Mouse (Mus musculus): ENCODE measurements at regions not wholly inside any gene's neighbourhood (a gene's known extent, or its start where the extent isn't known, plus 50 kb on each side); places are given as distances from the start of the nearest gene placed in this dataset. TPM values are rescaled to one million over a fixed set of nuclear protein-coding genes. Genes with fewer than 3 reads are reported as not detected.

DNA sequence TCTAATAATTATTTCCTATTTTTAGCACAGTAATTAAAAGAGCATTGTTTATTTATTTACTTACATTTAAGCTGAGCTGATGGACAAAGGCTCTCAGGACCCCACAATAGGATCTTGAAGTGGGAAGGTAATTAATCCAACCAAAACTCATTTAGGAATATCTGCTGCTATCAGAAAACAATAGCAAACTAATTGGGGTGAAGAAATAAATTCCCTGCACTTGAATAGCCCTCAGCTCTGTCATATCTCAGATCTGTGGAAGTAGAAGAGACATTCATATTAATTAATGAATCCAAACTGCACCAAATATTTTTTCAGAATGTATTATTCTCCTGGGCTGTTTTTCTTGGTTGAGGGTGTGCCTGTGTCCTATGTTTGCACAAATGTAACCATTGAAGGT, 73.7 kb upstream of the Sema3e start:
- Histone ChIP-seq H3K27me3 (replicated peaks; ENCODE audit: insufficient read depth, low read length) (no peaks in the 10 kb centered on the region), H3K36me3 (ENCODE audit: insufficient read depth, low read length) (no peaks in the 10 kb centered on the region), H3K27ac (ENCODE audit: low read length) (no peak overlapping the region), H3K4me3 (ENCODE audit: low read depth, low read length) (no peak overlapping the region), H3K4me2 (replicated peaks; ENCODE audit: low read depth, low read length) (no peak overlapping the region), H3K9me3 (ENCODE audit: low read length) (no peaks in the 10 kb centered on the region), H3K9ac (replicated peaks; ENCODE audit: low read depth) (no peak overlapping the region), H3K4me1 (ENCODE audit: insufficient read depth, low read depth, low read length) (no peaks in the 10 kb centered on the region)
- TF ChIP-seq EP300 (IDR thresholded peaks at IDR 0.05): no peak
- TF ChIP-seq CTCF (IDR thresholded peaks at IDR 0.05): no peak
- ATAC-seq (no peak), DNase-seq (ENCODE audit: low spot score) (no peak)

GRCm38 (mm10) chr5:13955616-13956015, 69.5 kb upstream of the Sema3e start:
- no peaks in the 10 kb centered on the region for H3K4me1 ChIP-seq (ENCODE audit: insufficient read depth, low read depth, low read length)
- WGBS: 76% methylated on average over 1 of the region's 1 CpGs

DNA sequence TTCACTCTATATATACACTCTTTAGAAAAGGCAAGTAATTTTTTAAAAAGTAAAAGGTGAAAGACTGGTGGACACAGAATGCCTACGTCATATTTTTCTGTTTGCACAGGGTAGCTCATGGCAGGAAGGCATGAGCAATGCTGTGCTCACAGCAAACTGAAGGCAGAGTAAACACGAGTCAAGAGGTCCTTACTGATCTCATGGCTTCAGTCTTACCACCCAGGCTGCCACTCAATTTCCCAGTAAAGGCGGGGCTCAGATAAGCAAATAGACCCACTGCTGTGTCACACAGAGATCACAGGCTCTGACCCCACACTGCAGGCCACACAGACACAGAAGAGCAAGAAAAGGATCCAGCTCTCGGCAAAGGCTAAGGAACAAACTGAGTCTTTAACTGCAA, 65.5 kb upstream of the Sema3e start:
- H3K9me3 ChIP-seq (ENCODE audit: low read length): no peaks in the 10 kb centered on the region
- DNase-seq (ENCODE audit: low spot score): peak; percentile 84
- no peaks in the 10 kb centered on the region for H3K4me1 ChIP-seq (ENCODE audit: insufficient read depth, low read depth, low read length)
- no peaks in the 10 kb centered on the region for H3K27me3 ChIP-seq (replicated peaks; ENCODE audit: insufficient read depth, low read length)
- 0 out of 2 replicates have a peak overlapping the region, but pooled peaks have one; percentile 22 for H3K27ac ChIP-seq (ENCODE audit: low read length)
- WGBS: 21% methylated on average over 4 of the region's 4 CpGs
- no peaks in the 10 kb centered on the region for H3K36me3 ChIP-seq (ENCODE audit: insufficient read depth, low read length)
- no peak overlapping the region for H3K9ac ChIP-seq (replicated peaks; ENCODE audit: low read depth)
- no peak overlapping the region for H3K4me2 ChIP-seq (replicated peaks; ENCODE audit: low read depth, low read length)
- no peak overlapping the region for H3K4me3 ChIP-seq (ENCODE audit: low read depth, low read length)
- no peak for TF ChIP-seq CTCF (IDR thresholded peaks at IDR 0.05)
- TF ChIP-seq EP300 (IDR thresholded peaks at IDR 0.05): peak; percentile 79
- peak; percentile 100 for ATAC-seq

More at GRCm38 (mm10) chr5:13955616-13956015, 69.5 kb upstream of the Sema3e start:
- H3K36me3 ChIP-seq (ENCODE audit: insufficient read depth, low read length): no peaks in the 10 kb centered on the region
- no peak overlapping the region for H3K4me3 ChIP-seq (ENCODE audit: low read depth, low read length)
- TF ChIP-seq CTCF (IDR thresholded peaks at IDR 0.05) (no peak), EP300 (IDR thresholded peaks at IDR 0.05) (no peak)
- DNase-seq (ENCODE audit: low spot score) (no peak), ATAC-seq (no peak)
- no peak overlapping the region for H3K9ac ChIP-seq (replicated peaks; ENCODE audit: low read depth)
- no peak overlapping the region for H3K27ac ChIP-seq (ENCODE audit: low read length)
- no peaks in the 10 kb centered on the region for H3K9me3 ChIP-seq (ENCODE audit: low read length)
- no peak overlapping the region for H3K4me2 ChIP-seq (replicated peaks; ENCODE audit: low read depth, low read length)
- H3K27me3 ChIP-seq (replicated peaks; ENCODE audit: insufficient read depth, low read length): no peaks in the 10 kb centered on the region

GRCm38 (mm10) chr5:13965901-13966300, 59.2 kb upstream of the Sema3e start:
- no peaks in the 10 kb centered on the region for H3K9me3 ChIP-seq (ENCODE audit: low read length)
- no peak overlapping the region for H3K4me2 ChIP-seq (replicated peaks; ENCODE audit: low read depth, low read length)
- 71% methylated on average over 2 of the region's 2 CpGs for WGBS
- no peaks in the 10 kb centered on the region for H3K36me3 ChIP-seq (ENCODE audit: insufficient read depth, low read length)
- H3K27me3 ChIP-seq (replicated peaks; ENCODE audit: insufficient read depth, low read length): no peaks in the 10 kb centered on the region
- no peak overlapping the region for H3K9ac ChIP-seq (replicated peaks; ENCODE audit: low read depth)
- no peaks in the 10 kb centered on the region for H3K4me1 ChIP-seq (ENCODE audit: insufficient read depth, low read depth, low read length)
- H3K4me3 ChIP-seq (ENCODE audit: low read depth, low read length): no peak overlapping the region
- TF ChIP-seq CTCF (IDR thresholded peaks at IDR 0.05): no peak
- no peak for TF ChIP-seq EP300 (IDR thresholded peaks at IDR 0.05)
- DNase-seq (ENCODE audit: low spot score) (no peak), ATAC-seq (no peak)
- no peak overlapping the region for H3K27ac ChIP-seq (ENCODE audit: low read length)

DNA sequence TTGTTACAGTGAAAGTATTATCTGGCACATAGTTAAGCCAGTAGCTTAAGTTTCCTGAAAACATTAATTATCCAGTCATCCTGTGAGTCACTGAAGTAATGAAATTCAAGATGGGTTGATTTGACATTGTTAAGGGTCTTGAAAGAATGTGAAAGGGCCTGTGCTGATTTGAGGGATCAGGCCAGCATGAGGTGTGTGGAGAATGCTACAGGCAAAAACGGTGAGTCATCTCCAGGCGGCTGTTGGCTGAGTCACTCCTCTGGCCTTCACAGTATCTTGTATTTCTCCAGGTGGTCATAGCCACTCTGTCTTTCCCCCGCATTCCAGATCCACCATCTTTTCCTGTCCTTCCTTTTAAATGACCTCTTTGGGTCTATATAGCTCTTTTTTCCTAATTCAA, 50.4 kb upstream of the Sema3e start:
- Histone ChIP-seq H3K4me1 (ENCODE audit: insufficient read depth, low read depth, low read length) (no peaks in the 10 kb centered on the region), H3K27ac (ENCODE audit: low read length) (no peak overlapping the region), H3K9me3 (ENCODE audit: low read length) (no peaks in the 10 kb centered on the region), H3K4me3 (ENCODE audit: low read depth, low read length) (no peak overlapping the region), H3K36me3 (ENCODE audit: insufficient read depth, low read length) (no peaks in the 10 kb centered on the region), H3K4me2 (replicated peaks; ENCODE audit: low read depth, low read length) (no peak overlapping the region), H3K9ac (replicated peaks; ENCODE audit: low read depth) (no peak overlapping the region), H3K27me3 (replicated peaks; ENCODE audit: insufficient read depth, low read length) (no peaks in the 10 kb centered on the region)
- ATAC-seq (no peak), DNase-seq (ENCODE audit: low spot score) (no peak)
- TF ChIP-seq EP300 (IDR thresholded peaks at IDR 0.05): no peak
- TF ChIP-seq CTCF (IDR thresholded peaks at IDR 0.05): no peak
- 41% methylated on average over 3 of the region's 3 CpGs for WGBS

Small RNA genes in the stretch of these regions (microRNA-seq; reads per million reads assigned to microRNA genes)
- not detected for gene Gm24054
